Mouse (Mus musculus): Measurements from ENCODE around the gene Dab1.

DNA sequence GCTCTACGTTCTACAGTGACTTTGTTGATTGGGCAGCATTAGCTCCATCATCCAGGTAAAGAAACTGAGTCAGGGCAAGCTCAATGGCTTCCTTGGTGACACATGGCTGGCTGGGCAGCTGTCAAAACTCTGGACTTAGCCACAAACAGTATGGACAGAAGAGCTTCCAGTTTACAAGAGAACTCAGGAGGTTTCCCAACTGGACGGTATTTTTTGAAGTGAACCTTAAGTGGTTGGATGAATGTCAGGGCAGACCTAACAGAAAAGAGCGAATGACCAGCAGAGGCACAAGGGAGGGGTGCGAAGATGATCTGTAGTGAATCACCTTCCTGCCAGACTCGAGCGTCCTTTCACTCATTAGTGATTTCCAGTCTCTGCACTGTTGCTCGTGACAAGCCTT is 857.7 kb downstream of the Dab1 start:
- no peak for TF ChIP-seq CTCF (IDR thresholded peaks at IDR 0.05; ENCODE audit: low read depth)
- TF ChIP-seq EP300 (IDR thresholded peaks at IDR 0.05; ENCODE audit: low read depth): no peak
